Mouse (Mus musculus): ENCODE data around the gene Cox5a.

- TF ChIP-seq ETS1 (conservative IDR thresholded peaks at IDR 0.05; ENCODE audit: low read depth, low read length), result no peak
- TF ChIP-seq CTCF (conservative IDR thresholded peaks at IDR 0.05 in 1 of 2, IDR thresholded peaks at IDR 0.05 in 1 of 2; ENCODE audit: low read depth in 2 of 2, low read length in 2 of 2), result no peak
- no peak for TF ChIP-seq MAX (IDR thresholded peaks at IDR 0.05; ENCODE audit: low read length)
These were observed 54.5 kb downstream of the Cox5a start for GRCm38 (mm10) chr9:57575577-57575976.
